Mouse (Mus musculus): ENCODE results near the gene Tmem121b. TPM values are rescaled to one million over a fixed set of nuclear protein-coding genes. Genes with fewer than 3 reads are reported as not detected.

The Tmem121b gene
- polyA plus RNA-seq, 1 experiment from 2014 or later: 0.27 TPM

DNA sequence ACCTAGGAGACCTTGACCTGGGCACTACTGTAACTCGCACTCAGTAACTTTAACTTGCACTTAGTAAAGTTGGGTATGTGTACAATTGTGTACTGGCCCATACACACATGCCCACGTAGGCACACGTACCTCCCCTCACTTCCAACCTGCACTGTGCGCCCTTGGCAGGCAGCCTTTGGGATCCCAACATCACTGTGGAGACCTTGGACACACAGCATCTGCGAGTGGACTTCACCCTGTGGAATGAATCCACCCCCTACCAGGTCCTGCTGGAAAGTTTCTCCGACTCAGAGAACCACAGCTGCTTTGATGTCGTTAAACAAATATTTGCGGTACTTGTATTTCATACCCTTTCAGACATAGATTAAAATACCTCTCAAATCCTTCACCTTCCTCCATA, 18.3 kb downstream of the Tmem121b start:
- 64% methylated on average over 8 of the region's 8 CpGs for whole genome bisulfite sequencing
- no peaks in the 10 kb centered on the region for H3K36me3 ChIP-seq (ENCODE audit: control insufficient read depth, insufficient read depth, low read length)
- H3K27ac ChIP-seq (ENCODE audit: low read depth): no peak overlapping the region
- no peaks in the 10 kb centered on the region for H3K4me1 ChIP-seq (replicated peaks; ENCODE audit: control insufficient read depth, insufficient read depth, low read length)
- no peaks in the 10 kb centered on the region for H3K27me3 ChIP-seq (replicated peaks; ENCODE audit: control insufficient read depth, insufficient read depth, low read length)
- DNase-seq (ENCODE audit: low spot score) (no peak), ATAC-seq (replicated peaks; ENCODE audit: low FRiP score, low TSS enrichment, low read depth) (no peak)
- no peak overlapping the region for H3K4me3 ChIP-seq (ENCODE audit: low read depth, low read length)
- no peak overlapping the region for H3K9ac ChIP-seq (ENCODE audit: low read length)
- H3K4me2 ChIP-seq (ENCODE audit: low read length): no peak overlapping the region
- no peaks in the 10 kb centered on the region for H3K9me3 ChIP-seq (ENCODE audit: control insufficient read depth, low read length)

- no peak overlapping the region for H3K9ac ChIP-seq (ENCODE audit: low read length)
- no peak overlapping the region for H3K27ac ChIP-seq (ENCODE audit: low read depth)
- H3K4me1 ChIP-seq (replicated peaks; ENCODE audit: control insufficient read depth, insufficient read depth, low read length): no peaks in the 10 kb centered on the region
- ATAC-seq (replicated peaks; ENCODE audit: low FRiP score, low TSS enrichment, low read depth): no peak
- no peaks in the 10 kb centered on the region for H3K36me3 ChIP-seq (ENCODE audit: control insufficient read depth, insufficient read depth, low read length)
- H3K27me3 ChIP-seq (replicated peaks; ENCODE audit: control insufficient read depth, insufficient read depth, low read length): no peaks in the 10 kb centered on the region
- DNase-seq (ENCODE audit: low spot score): no peak
- H3K9me3 ChIP-seq (ENCODE audit: control insufficient read depth, low read length): no peaks in the 10 kb centered on the region
- no peak overlapping the region for H3K4me3 ChIP-seq (ENCODE audit: low read depth, low read length)
- H3K4me2 ChIP-seq (ENCODE audit: low read length): no peak overlapping the region
- WGBS: 59% methylated on average over 5 of the region's 5 CpGs
Measured at GRCm38 (mm10) chr6:120473427-120473826, 20.2 kb downstream of the Tmem121b start.

DNA sequence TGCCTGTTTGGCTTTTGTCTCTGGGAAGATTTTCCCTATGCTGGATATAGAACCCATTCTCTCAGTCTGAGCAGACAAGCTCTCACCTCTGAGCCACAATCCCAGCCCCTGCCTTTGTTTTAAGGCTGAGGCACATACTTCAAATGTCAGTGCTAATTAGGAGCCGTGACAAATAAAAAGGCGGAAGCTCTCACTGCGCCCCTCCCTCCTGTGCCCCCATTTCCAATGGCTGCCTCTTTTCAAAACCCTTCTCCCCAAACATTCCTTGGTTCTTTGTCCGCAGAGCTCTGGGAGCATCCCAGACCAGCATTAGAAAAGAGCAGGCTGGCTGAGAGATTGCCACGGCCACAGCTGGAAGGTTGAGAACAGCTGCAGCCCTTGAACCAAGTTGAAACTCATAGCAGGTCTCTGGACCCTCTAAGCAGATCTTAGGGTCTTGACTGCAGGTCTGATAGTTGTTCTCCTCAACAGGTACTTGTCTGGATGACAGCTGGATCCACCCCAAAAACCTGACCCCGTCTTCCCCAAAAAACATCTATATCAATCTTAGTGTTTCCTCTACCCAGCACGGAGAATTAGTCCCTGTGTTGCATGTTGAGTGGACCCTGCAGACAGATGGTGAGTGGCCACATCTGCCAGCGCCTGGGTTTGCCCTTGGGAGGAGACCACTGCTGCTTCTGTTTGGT, 21.0 kb downstream of the Tmem121b start:
- Histone ChIP-seq H3K36me3 (ENCODE audit: control insufficient read depth, insufficient read depth, low read length) (no peaks in the 10 kb centered on the region), H3K9ac (ENCODE audit: low read length) (no peak overlapping the region), H3K27me3 (replicated peaks; ENCODE audit: control insufficient read depth, insufficient read depth, low read length) (no peaks in the 10 kb centered on the region), H3K4me1 (replicated peaks; ENCODE audit: control insufficient read depth, insufficient read depth, low read length) (no peaks in the 10 kb centered on the region), H3K27ac (ENCODE audit: low read depth) (no peak overlapping the region), H3K4me3 (ENCODE audit: low read depth, low read length) (no peak overlapping the region), H3K4me2 (ENCODE audit: low read length) (no peak overlapping the region), H3K9me3 (ENCODE audit: control insufficient read depth, low read length) (no peaks in the 10 kb centered on the region)
- ATAC-seq (replicated peaks; ENCODE audit: low FRiP score, low TSS enrichment, low read depth) (no peak), DNase-seq (ENCODE audit: low spot score) (no peak)
- WGBS: 38% methylated on average over 8 of the region's 8 CpGs

DNA sequence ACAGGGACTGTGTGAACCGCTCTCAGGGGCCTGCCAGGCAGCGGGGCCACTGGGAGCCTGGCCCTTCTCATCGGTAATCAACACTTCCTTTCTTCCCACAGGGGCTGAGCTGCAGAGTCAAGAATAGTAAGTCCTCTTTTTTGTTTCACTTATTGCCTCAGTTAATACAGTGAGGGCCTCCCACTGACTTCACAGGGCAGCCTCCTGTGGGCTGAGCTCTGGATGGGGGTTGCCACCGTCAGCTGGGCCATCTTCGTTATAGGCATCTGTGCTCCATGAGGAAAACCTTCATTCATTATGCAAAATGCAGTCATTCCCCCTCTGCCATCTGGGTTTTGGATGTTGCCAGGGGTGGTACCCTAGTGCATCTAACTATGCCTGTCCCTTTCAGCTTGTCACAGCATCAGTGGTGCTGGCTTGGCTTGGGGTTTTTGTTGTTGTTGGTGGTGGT, 21.6 kb downstream of the Tmem121b start:
- Histone ChIP-seq H3K9me3 (ENCODE audit: control insufficient read depth, low read length) (no peaks in the 10 kb centered on the region), H3K36me3 (ENCODE audit: control insufficient read depth, insufficient read depth, low read length) (no peaks in the 10 kb centered on the region), H3K4me2 (ENCODE audit: low read length) (no peak overlapping the region), H3K4me1 (replicated peaks; ENCODE audit: control insufficient read depth, insufficient read depth, low read length) (no peaks in the 10 kb centered on the region), H3K27ac (ENCODE audit: low read depth) (no peak overlapping the region), H3K9ac (ENCODE audit: low read length) (no peak overlapping the region), H3K27me3 (replicated peaks; ENCODE audit: control insufficient read depth, insufficient read depth, low read length) (no peaks in the 10 kb centered on the region), H3K4me3 (ENCODE audit: low read depth, low read length) (no peak overlapping the region)
- ATAC-seq (replicated peaks; ENCODE audit: low FRiP score, low TSS enrichment, low read depth): no peak
- DNase-seq (ENCODE audit: low spot score): no peak
- WGBS: 27% methylated on average over 5 of the region's 5 CpGs

GRCm38 (mm10) chr6:120470666-120471065, 22.9 kb downstream of the Tmem121b start:
- Histone ChIP-seq H3K4me3 (ENCODE audit: low read depth, low read length) (no peak overlapping the region), H3K4me1 (replicated peaks; ENCODE audit: control insufficient read depth, insufficient read depth, low read length) (no peaks in the 10 kb centered on the region), H3K27me3 (replicated peaks; ENCODE audit: control insufficient read depth, insufficient read depth, low read length) (no peaks in the 10 kb centered on the region), H3K36me3 (ENCODE audit: control insufficient read depth, insufficient read depth, low read length) (no peaks in the 10 kb centered on the region), H3K27ac (ENCODE audit: low read depth) (no peak overlapping the region), H3K9me3 (ENCODE audit: control insufficient read depth, low read length) (no peaks in the 10 kb centered on the region), H3K4me2 (ENCODE audit: low read length) (no peak overlapping the region), H3K9ac (ENCODE audit: low read length) (no peak overlapping the region)
- ATAC-seq (replicated peaks; ENCODE audit: low FRiP score, low TSS enrichment, low read depth): no peak
- WGBS: 76% methylated on average over 1 of the region's 1 CpGs
- DNase-seq (ENCODE audit: low spot score): no peak

GRCm38 (mm10) chr6:120469770-120470169, 23.8 kb downstream of the Tmem121b start:
- peaks cover 5% of the 10 kb centered on the region for H3K27me3 ChIP-seq (replicated peaks; ENCODE audit: control insufficient read depth, insufficient read depth, low read length)
- H3K36me3 ChIP-seq (ENCODE audit: control insufficient read depth, insufficient read depth, low read length): no peaks in the 10 kb centered on the region
- ATAC-seq (replicated peaks; ENCODE audit: low FRiP score, low TSS enrichment, low read depth) (no peak), DNase-seq (ENCODE audit: low spot score) (no peak)
- no peaks in the 10 kb centered on the region for H3K9me3 ChIP-seq (ENCODE audit: control insufficient read depth, low read length)
- no peak overlapping the region for H3K4me3 ChIP-seq (ENCODE audit: low read depth, low read length)
- H3K4me1 ChIP-seq (replicated peaks; ENCODE audit: control insufficient read depth, insufficient read depth, low read length): 0 out of 2 replicates have a peak, but pooled peaks cover under 1% of the 10 kb centered on the region
- no peak overlapping the region for H3K9ac ChIP-seq (ENCODE audit: low read length)
- H3K4me2 ChIP-seq (ENCODE audit: low read length): no peak overlapping the region
- H3K27ac ChIP-seq (ENCODE audit: low read depth): no peak overlapping the region

- DNase-seq (ENCODE audit: low spot score) (no peak), ATAC-seq (replicated peaks; ENCODE audit: low FRiP score, low TSS enrichment, low read depth) (no peak)
- no peak overlapping the region for H3K4me3 ChIP-seq (ENCODE audit: low read depth, low read length)
- H3K9ac ChIP-seq (ENCODE audit: low read length): no peak overlapping the region
- H3K27ac ChIP-seq (ENCODE audit: low read depth): no peak overlapping the region
- H3K9me3 ChIP-seq (ENCODE audit: control insufficient read depth, low read length): no peaks in the 10 kb centered on the region
- H3K4me1 ChIP-seq (replicated peaks; ENCODE audit: control insufficient read depth, insufficient read depth, low read length): peaks cover 5% of the 10 kb centered on the region
- 69% methylated on average over 3 of the region's 3 CpGs for WGBS
- no peak overlapping the region for H3K4me2 ChIP-seq (ENCODE audit: low read length)
- no peaks in the 10 kb centered on the region for H3K36me3 ChIP-seq (ENCODE audit: control insufficient read depth, insufficient read depth, low read length)
- H3K27me3 ChIP-seq (replicated peaks; ENCODE audit: control insufficient read depth, insufficient read depth, low read length): peaks cover 10% of the 10 kb centered on the region
Measured at GRCm38 (mm10) chr6:120469268-120469667, 24.3 kb downstream of the Tmem121b start.

- Histone ChIP-seq H3K4me1 (replicated peaks; ENCODE audit: control insufficient read depth, insufficient read depth, low read length) (peaks cover 12% of the 10 kb centered on the region), H3K36me3 (ENCODE audit: control insufficient read depth, insufficient read depth, low read length) (no peaks in the 10 kb centered on the region), H3K9ac (ENCODE audit: low read length) (no peak overlapping the region), H3K27ac (ENCODE audit: low read depth) (no peak overlapping the region), H3K27me3 (replicated peaks; ENCODE audit: control insufficient read depth, insufficient read depth, low read length) (peaks cover 18% of the 10 kb centered on the region), H3K9me3 (ENCODE audit: control insufficient read depth, low read length) (no peaks in the 10 kb centered on the region), H3K4me2 (ENCODE audit: low read length) (no peak overlapping the region), H3K4me3 (ENCODE audit: low read depth, low read length) (no peak overlapping the region)
- DNase-seq (ENCODE audit: low spot score) (no peak), ATAC-seq (replicated peaks; ENCODE audit: low FRiP score, low TSS enrichment, low read depth) (no peak)
- 94% methylated on average over 4 of the region's 4 CpGs for WGBS
Measured at GRCm38 (mm10) chr6:120468259-120468658, 25.3 kb downstream of the Tmem121b start.

- Histone ChIP-seq H3K36me3 (ENCODE audit: control insufficient read depth, insufficient read depth, low read length) (no peaks in the 10 kb centered on the region), H3K4me3 (ENCODE audit: low read depth, low read length) (no peak overlapping the region), H3K9me3 (ENCODE audit: control insufficient read depth, low read length) (no peaks in the 10 kb centered on the region), H3K27ac (ENCODE audit: low read depth) (no peak overlapping the region), H3K4me2 (ENCODE audit: low read length) (no peak overlapping the region), H3K9ac (ENCODE audit: low read length) (no peak overlapping the region), H3K4me1 (replicated peaks; ENCODE audit: control insufficient read depth, insufficient read depth, low read length) (peaks cover 12% of the 10 kb centered on the region), H3K27me3 (replicated peaks; ENCODE audit: control insufficient read depth, insufficient read depth, low read length) (peaks cover 32% of the 10 kb centered on the region)
- 76% methylated on average over 10 of the region's 10 CpGs for WGBS
- ATAC-seq (replicated peaks; ENCODE audit: low FRiP score, low TSS enrichment, low read depth) (no peak), DNase-seq (ENCODE audit: low spot score) (no peak)
Measured at GRCm38 (mm10) chr6:120466609-120467329, 26.8 kb downstream of the Tmem121b start.

Measured in intestine, embryonic 14.5 days (tissue).